Mouse (Mus musculus) limb, embryonic 13.5 days (tissue): ENCODE measurements around the gene Ppp1r11. TPM values are rescaled to one million over a fixed set of nuclear protein-coding genes. Genes with fewer than 3 reads are reported as not detected.

Source experiments
- ATAC-seq: fragments of 200-750 bp; cut with Nextera tagmentation; 2 replicates; pipeline ENCODE4 v1.8.0; 2017; ENCODE audit warnings: low read depth, moderate number of reproducible peaks, moderate TSS enrichment; ENCODE audit not compliant: low FRiP score
- H3K27ac ChIP-seq: fragments of 300-500 bp; sonication (generic); 2 replicates; pipeline ENCODE4 v1.5.1; 2015; ENCODE audit warnings: inconsistent platforms, mild to moderate bottlenecking, moderate library complexity
- H3K27me3 ChIP-seq: fragments of 300-500 bp; sonication (generic); 2 replicates; pipeline ENCODE4 v1.6.1; 2015; ENCODE audit warnings: mild to moderate bottlenecking, inconsistent platforms
- H3K36me3 ChIP-seq: fragments of 300-500 bp; sonication (generic); 2 replicates; pipeline ENCODE4 v1.6.1; 2015; ENCODE audit warnings: inconsistent platforms, mild to moderate bottlenecking, moderate library complexity
- H3K4me1 ChIP-seq: fragments of 300-500 bp; sonication (generic); 2 replicates; pipeline ENCODE4 v1.6.1; 2015; ENCODE audit warnings: inconsistent platforms
- H3K4me2 ChIP-seq: fragments of 300-500 bp; sonication (generic); replicated peaks from 2 replicates; pipeline ENCODE4 v1.6.1; 2015; ENCODE audit warnings: inconsistent platforms, mild to moderate bottlenecking, moderate library complexity
- H3K4me3 ChIP-seq: fragments of 300-500 bp; sonication (generic); 2 replicates; pipeline ENCODE4 v1.5.1; 2015; ENCODE audit warnings: moderate library complexity, mild to moderate bottlenecking, inconsistent platforms
- H3K9ac ChIP-seq: fragments of 300-500 bp; sonication (generic); 2 replicates; pipeline ENCODE4 v1.6.1; 2015; ENCODE audit warnings: mild to moderate bottlenecking, inconsistent platforms
- H3K9me3 ChIP-seq: fragments of 300-500 bp; sonication (generic); 2 replicates; pipeline ENCODE4 v1.6.1; 2016; ENCODE audit warnings: inconsistent platforms
- WGBS: fragments of 180-500 bp; shearing (Covaris S2); methylation state at CpG from one replicate; pipeline ENCODE4 v1.1.7; 2015; 5-methylcytosine and 5-hydroxymethylcytosine counted together
- polyA plus RNA-seq: library from polyadenylated mRNA; unstranded; fragments of >200 nt; fragmentation: Nextera tagmentation; extraction: Ambion mirVana; gene quantifications from 2 replicates; pipeline ENCODE4 v1.2.1, GENCODE M21; 2015

Gene Ppp1r11
- polyA plus RNA-seq, 1 experiment from 2014 or later, result 115 TPM

GRCm38 (mm10) chr17:36953062-36953461 lies 1.5 kb upstream of the Ppp1r11 start:
- Histone ChIP-seq H3K9me3 (no peaks in the 10 kb centered on the region), H3K27me3 (peaks cover 8% of the 10 kb centered on the region; the same call in 1 of the 2 replicates), H3K36me3 (peaks cover 45% of the 10 kb centered on the region), H3K4me2 (no peak overlapping the region), H3K9ac (no peak overlapping the region), H3K4me1 (peaks cover 15% of the 10 kb centered on the region), H3K27ac (no peak overlapping the region), H3K4me3 (no peak overlapping the region)
- ATAC-seq, result no peak
- WGBS, result 90% methylated on average over 1 of the region's 1 CpGs

DNA sequence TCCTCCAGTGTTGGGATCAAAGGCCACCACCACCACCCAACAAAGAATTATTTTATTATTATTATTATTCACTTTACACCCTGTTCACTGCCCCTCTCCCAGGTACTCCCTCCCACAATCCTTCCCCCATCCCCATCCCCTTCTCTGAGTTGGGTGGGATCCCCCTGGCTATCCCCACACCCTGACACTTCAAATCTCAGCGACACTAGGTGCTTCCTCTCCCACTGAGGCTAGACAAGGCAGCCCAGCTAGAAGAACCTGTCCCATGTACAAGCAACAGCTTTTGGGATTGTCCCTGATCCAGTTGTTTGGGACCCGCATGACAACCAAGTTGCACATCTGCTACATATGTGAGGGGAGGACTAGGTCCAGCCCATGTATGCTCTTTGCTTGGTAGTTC lies 1.1 kb upstream of the Ppp1r11 start:
- Histone ChIP-seq H3K4me2 (no peak overlapping the region), H3K9ac (no peak overlapping the region), H3K27ac (no peak overlapping the region), H3K36me3 (peaks cover 45% of the 10 kb centered on the region), H3K27me3 (peaks cover 10% of the 10 kb centered on the region; the same call in 1 of the 2 replicates), H3K4me1 (peaks cover 14% of the 10 kb centered on the region), H3K4me3 (no peak overlapping the region), H3K9me3 (no peaks in the 10 kb centered on the region)
- ATAC-seq, result no peak
- WGBS, result 85% methylated on average over 2 of the region's 2 CpGs

DNA sequence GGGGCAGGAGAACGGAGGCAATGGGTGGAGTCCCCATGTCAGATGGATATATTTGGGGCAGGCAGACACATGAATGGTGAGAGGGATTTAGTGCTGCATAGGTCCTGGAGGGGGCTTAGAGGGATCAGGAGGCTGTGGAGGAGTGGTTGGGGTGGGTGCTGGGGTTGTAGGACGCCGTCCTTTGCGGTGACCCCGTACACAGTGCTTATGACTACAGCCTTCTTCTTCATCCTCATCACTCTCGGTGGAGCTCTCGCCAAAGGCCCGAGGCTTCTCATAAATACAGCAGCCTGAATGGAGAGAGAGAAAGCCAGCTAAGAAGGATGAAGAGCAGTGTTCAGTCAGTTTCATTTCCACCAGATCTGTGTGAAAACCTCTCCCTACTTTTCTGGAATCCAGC lies 2.3 kb downstream of the Ppp1r11 start:
- H3K9ac ChIP-seq, result no peak overlapping the region
- peaks cover 39% of the 10 kb centered on the region for H3K27me3 ChIP-seq
- no peak overlapping the region for H3K27ac ChIP-seq
- H3K4me3 ChIP-seq, result no peak overlapping the region
- H3K4me1 ChIP-seq, result peaks cover 26% of the 10 kb centered on the region
- ATAC-seq, result no peak
- no peaks in the 10 kb centered on the region for H3K9me3 ChIP-seq
- no peak overlapping the region for H3K4me2 ChIP-seq
- WGBS, result 89% methylated on average over 8 of the region's 8 CpGs
- H3K36me3 ChIP-seq, result peaks cover 25% of the 10 kb centered on the region

- Histone ChIP-seq H3K9ac (no peak overlapping the region), H3K4me2 (no peak overlapping the region), H3K4me3 (no peak overlapping the region), H3K27ac (no peak overlapping the region), H3K27me3 (peaks cover 49% of the 10 kb centered on the region), H3K4me1 (peaks cover 35% of the 10 kb centered on the region), H3K9me3 (no peaks in the 10 kb centered on the region), H3K36me3 (peaks cover 20% of the 10 kb centered on the region)
- 81% methylated on average over 1 of the region's 1 CpGs for WGBS
- ATAC-seq, result no peak
Observed at GRCm38 (mm10) chr17:36948286-36948685, 3.3 kb downstream of the Ppp1r11 start.

DNA sequence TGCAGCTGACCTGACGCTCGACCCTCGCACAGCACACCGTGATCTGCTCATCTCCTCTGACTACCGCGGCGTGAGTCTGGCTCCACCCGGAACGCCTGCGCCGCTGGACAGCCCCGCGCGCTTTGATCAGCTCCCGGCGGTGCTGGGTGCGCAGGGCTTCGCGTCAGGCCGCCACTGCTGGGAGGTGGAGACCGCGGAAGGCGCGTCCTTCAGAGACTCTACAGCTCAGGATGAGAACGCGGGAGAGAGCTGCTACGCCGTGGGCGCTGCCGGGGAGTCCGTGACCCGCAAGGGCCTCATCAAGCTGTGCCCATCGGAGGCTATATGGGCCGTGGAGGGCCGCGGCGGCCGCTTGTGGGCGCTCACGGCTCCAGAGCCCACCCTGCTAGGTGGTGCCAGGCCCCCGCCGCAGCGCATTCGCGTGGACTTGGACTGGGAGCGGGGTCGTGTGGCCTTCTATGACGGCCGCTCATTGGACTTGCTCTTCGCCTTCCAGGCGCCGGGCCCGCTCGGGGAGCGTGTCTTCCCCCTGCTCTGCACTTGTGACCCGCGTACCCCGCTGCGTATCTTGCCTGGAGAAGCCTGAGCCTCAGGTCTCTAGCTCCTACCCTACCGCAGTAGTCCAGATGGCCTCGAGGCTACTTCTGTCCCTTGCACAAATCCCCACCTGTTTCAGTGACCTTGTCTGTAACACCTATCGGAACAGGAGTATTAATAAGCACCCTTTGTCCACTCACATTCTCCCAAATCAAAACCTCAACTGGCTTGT lies 4.3 kb downstream of the Ppp1r11 start:
- Histone ChIP-seq H3K4me1 (peaks cover 45% of the 10 kb centered on the region), H3K27me3 (peaks cover 60% of the 10 kb centered on the region), H3K9ac (peak overlapping the region; percentile 79), H3K4me3 (peak overlapping the region; percentile 55), H3K4me2 (peak overlapping the region; percentile 96), H3K9me3 (no peaks in the 10 kb centered on the region), H3K36me3 (peaks cover 19% of the 10 kb centered on the region), H3K27ac (no peak overlapping the region)
- ATAC-seq, result no peak
- WGBS, result under 1% methylated on average over 62 of the region's 62 CpGs

DNA sequence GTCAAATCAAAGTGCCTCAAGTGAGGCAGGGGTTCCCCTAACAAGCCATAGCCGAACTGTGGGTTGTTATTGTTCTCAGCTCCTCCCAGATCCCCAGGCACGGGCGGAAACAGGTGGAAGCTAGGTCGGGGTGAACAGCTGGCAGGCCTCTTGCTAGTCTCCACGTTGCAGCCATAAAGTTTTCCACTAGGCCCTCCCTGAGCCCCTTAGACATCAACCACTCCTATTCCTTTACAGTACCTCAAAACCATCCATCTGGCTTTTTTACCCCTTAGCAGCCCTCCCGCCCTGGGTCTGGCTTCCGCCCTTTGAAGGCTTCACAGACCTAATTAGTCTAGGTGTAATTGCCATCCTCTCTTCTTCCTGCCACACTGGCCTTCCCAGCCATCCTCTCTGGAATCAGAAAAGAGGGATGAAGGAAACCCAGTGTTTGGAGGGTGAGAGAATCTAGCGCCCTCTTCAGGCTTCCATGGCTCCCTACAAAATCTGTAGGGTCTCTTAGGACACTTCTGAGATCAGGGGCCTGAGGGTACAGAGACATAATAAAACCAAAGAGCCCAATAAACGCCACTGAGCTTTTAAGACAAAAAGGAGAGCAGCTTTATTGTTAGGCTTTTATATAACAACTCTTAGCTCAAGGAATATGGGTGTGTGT lies 7.3 kb downstream of the Ppp1r11 start:
- no peaks in the 10 kb centered on the region for H3K9me3 ChIP-seq
- 9% methylated on average over 9 of the region's 9 CpGs for WGBS
- H3K4me1 ChIP-seq, result peaks cover 37% of the 10 kb centered on the region
- H3K27ac ChIP-seq, result no peak overlapping the region
- peaks cover 11% of the 10 kb centered on the region for H3K36me3 ChIP-seq
- peak overlapping the region; percentile 80 for H3K4me2 ChIP-seq
- peaks cover 75% of the 10 kb centered on the region for H3K27me3 ChIP-seq
- H3K4me3 ChIP-seq, result peak overlapping the region; percentile 49; the same call in 1 of the 2 replicates
- 0 out of 2 replicates have a peak, but pooled peaks have one; percentile 22 for ATAC-seq
- H3K9ac ChIP-seq, result no peak overlapping the region

DNA sequence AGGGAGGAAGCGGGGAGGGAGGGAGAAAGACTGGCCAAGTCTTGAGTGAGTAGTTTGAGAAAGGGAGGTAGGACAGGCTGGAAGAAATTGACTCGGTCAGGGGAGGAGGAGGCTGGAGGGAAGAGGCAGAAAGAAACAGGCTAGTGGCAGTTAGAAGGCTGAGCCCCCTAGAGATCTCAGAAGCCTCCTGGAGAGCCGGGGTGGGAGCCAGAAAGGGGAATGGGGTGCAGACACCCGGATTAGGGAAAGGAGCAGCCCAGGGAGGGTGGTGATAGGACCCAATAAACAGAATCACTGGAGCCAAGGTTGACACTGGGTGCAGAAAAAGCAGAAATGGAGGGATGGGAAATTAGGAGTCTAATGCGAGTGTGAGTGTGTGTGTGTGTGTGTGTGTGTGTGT lies 7.8 kb downstream of the Ppp1r11 start:
- Histone ChIP-seq H3K27ac (no peak overlapping the region), H3K4me1 (peaks cover 37% of the 10 kb centered on the region), H3K36me3 (peaks cover 6% of the 10 kb centered on the region), H3K9me3 (no peaks in the 10 kb centered on the region), H3K4me2 (peak overlapping the region; percentile 80), H3K27me3 (peaks cover 73% of the 10 kb centered on the region), H3K4me3 (peak overlapping the region; percentile 49), H3K9ac (0 out of 2 replicates have a peak overlapping the region, but pooled peaks have one; percentile 65)
- no peak for ATAC-seq
- 14% methylated on average over 5 of the region's 5 CpGs for WGBS

DNA sequence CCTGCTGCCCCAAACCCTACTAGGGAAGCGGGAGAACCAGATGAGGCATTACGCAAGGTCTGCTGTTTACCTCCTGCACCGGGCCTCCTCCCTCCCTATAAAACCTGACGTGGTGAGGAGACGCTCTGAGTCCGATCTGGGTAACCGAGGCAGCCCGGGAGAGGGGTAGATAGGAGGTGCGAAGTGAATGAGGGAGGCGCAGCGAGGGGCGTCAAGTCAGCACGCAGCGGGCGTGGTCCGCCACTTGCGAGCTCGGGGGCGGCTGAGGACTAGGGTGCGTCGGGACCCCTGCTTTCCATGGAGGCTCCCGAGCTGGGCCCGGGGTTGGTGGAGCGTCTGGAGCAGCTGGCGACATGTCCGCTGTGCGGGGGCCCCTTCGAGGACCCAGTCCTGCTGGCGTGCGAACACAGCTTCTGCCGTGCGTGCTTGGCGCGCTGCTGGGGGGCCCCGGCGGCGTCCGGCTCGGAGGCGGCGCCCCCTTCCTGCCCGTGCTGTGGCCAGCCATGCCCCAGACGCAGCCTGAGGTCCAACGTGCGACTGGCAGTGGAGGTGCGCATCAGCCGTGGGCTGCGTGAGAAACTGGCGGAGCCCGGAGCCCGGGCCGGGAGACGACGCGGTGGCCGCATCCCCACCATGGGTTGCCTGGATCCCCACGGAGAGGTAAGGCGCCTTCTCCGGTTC lies 8.6 kb downstream of the Ppp1r11 start, which contains the start of gene Rnf39:
Rnf39 (plus strand) TSS at position 128 of the 681 bp plus-strand sequence.
- peak; percentile 17; the same call in 1 of the 2 replicates for ATAC-seq
- Histone ChIP-seq H3K4me3 (peak within 1 kb of the TSS; percentile 49), H3K4me2 (peak within 1 kb of the TSS; percentile 80), H3K36me3 (no peaks in the 10 kb centered on the region), H3K27ac (no peak within 1 kb of the TSS), H3K27me3 (peaks cover 65% of the 10 kb centered on the region), H3K4me1 (peaks cover 37% of the 10 kb centered on the region), H3K9me3 (no peaks in the 10 kb centered on the region), H3K9ac (peak within 1 kb of the TSS; percentile 65)
- WGBS, result 4% methylated on average over 58 of the region's 59 CpGs

DNA sequence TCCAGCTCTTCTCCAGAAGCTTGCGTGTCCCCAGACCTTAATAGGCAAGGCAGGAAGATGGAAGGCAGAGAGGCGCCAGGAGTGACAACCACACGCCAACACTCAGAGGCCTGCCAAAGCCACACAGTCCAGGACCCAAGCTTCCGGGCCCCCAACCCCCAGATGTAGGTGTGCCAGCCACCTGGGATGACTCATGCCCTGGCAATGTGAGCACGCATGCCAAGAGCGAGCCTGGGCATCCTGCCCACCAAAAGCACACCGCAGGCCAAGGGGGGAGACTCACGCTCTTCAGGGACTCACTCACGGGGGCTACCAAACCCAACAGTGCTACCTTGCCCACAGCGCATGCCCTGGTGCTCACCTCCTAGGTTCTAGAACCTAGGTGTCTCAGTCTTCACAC lies 9.2 kb downstream of the Ppp1r11 start:
- H3K27ac ChIP-seq, result no peak overlapping the region
- H3K9ac ChIP-seq, result no peak overlapping the region
- no peaks in the 10 kb centered on the region for H3K9me3 ChIP-seq
- peak overlapping the region; percentile 49 for H3K4me3 ChIP-seq
- peak overlapping the region; percentile 80 for H3K4me2 ChIP-seq
- WGBS, result 40% methylated on average over 10 of the region's 10 CpGs
- ATAC-seq, result peak; percentile 42
- peaks cover 33% of the 10 kb centered on the region for H3K4me1 ChIP-seq
- H3K36me3 ChIP-seq, result no peaks in the 10 kb centered on the region
- peaks cover 63% of the 10 kb centered on the region for H3K27me3 ChIP-seq

GRCm38 (mm10) chr17:36938056-36938455 lies 13.5 kb downstream of the Ppp1r11 start:
- Histone ChIP-seq H3K4me1 (peaks cover 9% of the 10 kb centered on the region), H3K36me3 (no peaks in the 10 kb centered on the region), H3K4me3 (no peak overlapping the region), H3K9me3 (no peaks in the 10 kb centered on the region), H3K4me2 (no peak overlapping the region), H3K9ac (no peak overlapping the region), H3K27me3 (peaks cover 23% of the 10 kb centered on the region), H3K27ac (no peak overlapping the region)
- no peak for ATAC-seq
- WGBS, result 84% methylated on average over 2 of the region's 2 CpGs

DNA sequence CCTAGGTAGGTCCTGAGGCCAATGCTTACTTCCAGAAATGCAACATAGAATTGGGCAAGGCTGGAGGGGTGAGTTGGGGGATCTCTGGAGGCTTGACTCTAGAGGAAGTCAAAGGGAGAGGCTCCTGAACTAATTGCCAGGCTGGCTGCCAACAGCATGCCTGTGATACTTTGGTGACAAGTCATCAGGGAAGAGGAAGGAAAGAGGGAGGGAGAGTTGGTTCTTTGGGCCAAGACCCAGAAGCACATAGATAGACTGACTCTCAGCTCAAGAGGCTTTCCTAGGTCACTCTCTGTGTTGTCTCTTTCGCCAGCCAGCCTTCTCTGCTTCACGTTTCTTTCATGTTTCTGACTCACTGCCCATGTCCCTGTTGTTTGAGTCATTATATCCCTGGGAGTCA lies 19.7 kb downstream of the Ppp1r11 start:
- H3K27ac ChIP-seq, result no peak overlapping the region
- no peak overlapping the region for H3K4me2 ChIP-seq
- no peak overlapping the region for H3K9ac ChIP-seq
- H3K4me1 ChIP-seq, result no peaks in the 10 kb centered on the region
- no peaks in the 10 kb centered on the region for H3K36me3 ChIP-seq
- no peaks in the 10 kb centered on the region for H3K9me3 ChIP-seq
- H3K4me3 ChIP-seq, result no peak overlapping the region
- no peaks in the 10 kb centered on the region for H3K27me3 ChIP-seq
- WGBS, result 71% methylated on average over 2 of the region's 2 CpGs
- ATAC-seq, result no peak

- Histone ChIP-seq H3K9ac (no peak overlapping the region), H3K4me2 (no peak overlapping the region), H3K9me3 (no peaks in the 10 kb centered on the region), H3K27ac (no peak overlapping the region), H3K4me3 (no peak overlapping the region), H3K4me1 (no peaks in the 10 kb centered on the region), H3K36me3 (no peaks in the 10 kb centered on the region), H3K27me3 (no peaks in the 10 kb centered on the region)
- WGBS, result 80% methylated on average over 4 of the region's 4 CpGs
- no peak for ATAC-seq
Observed at GRCm38 (mm10) chr17:36931130-36931529, 20.4 kb downstream of the Ppp1r11 start.
